Mouse (Mus musculus) urinary bladder, postnatal 25 days (tissue): ENCODE measurements around the gene Camk1d.

ENCODE experiments used
- DNase-seq: peaks from one replicate; pipeline ENCODE4 v3.0.0; 2022; ENCODE audit warnings: low spot score

Gene Camk1d

DNA sequence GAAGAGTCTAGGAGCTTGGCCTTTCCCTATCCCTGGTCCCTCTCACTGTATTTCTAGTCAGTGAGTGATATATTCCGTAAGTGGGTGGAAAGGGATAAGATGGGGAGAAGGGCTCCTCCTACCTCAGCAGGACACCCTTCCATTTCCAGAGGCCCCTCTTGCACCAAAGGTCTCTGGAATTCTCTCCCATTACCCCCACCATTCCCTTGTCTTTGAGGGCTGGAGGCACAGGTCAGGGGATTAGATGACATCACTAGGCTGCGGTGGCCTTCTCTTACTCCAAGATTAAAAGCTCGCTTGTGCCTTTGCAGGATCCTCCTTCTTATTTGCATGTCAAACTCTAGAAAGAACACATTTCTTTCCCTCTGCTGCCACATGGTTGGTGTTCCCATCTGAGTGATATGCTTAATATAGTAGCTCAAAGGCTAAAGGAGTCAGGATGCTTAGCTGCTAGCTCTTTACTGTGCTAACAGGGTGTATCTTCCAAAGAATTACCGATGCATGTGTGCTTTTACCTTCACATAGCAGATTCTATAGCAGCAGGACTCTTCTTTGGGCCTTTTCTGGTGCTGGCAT is 244.9 kb downstream of the Camk1d start:
- no peak for DNase-seq

DNA sequence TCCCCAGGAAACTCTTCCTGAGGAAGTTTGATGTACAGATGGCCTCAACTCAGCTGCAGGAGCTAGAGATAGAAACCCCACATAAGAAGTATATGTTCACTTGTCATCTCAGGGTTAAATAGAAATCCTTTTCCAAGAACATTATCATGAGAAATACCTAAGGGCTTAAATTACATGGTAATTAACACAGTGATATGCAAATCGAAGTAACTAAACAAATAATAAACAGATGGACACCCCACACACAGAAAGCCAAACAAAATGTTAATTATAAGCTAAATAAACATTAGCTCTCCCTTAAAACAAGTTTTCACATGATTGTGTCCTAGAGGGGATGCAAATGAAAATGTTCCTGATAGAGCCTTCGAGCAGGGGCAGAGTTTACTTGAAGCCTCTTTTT is 246.8 kb downstream of the Camk1d start:
- no peak for DNase-seq

- no peak for DNase-seq
Observed at GRCm38 (mm10) chr2:5458671-5459235, 255.6 kb downstream of the Camk1d start.

DNA sequence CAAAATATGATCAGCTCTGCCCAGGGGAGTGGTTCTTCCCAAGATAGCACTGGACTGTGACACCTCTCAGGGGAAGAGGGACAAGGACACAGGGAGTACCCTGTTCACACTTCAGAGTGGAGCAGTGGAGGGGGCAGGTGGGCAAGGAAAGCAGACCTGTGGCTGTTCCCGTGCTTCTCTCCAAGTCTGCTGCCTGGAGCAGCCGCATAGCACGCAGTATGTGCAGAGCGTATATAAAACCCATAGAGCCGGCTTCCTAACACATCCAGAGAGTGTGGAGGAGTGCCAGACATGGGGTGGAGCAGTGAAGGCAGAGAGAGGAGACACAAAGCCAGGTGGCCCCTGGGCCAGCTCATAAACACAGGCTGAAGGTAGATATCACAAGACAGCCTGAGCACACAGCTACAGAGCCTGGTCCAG is 256.2 kb downstream of the Camk1d start:
- DNase-seq = no peak

DNA sequence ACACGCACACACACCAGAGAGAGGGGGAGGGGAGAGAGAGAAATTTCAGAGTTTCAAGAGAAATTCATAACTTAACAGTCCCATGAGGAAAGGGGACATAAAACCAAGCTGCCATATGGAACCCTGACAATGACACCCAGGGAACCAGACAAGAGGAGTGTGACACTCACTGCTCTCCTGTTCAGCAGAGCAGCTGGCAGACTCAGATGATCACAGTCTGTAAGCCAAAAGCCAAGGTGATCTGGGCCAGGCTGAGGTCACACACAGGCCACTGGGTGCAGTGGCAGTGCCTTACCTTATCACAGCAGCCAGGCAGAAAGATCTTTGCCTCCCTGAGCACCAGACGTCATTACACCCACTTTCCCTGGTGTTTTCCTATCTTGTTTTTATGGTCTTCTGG is 258.2 kb downstream of the Camk1d start:
- no peak for DNase-seq

GRCm38 (mm10) chr2:5454830-5455229 is 259.5 kb downstream of the Camk1d start:
- DNase-seq = no peak

GRCm38 (mm10) chr2:5451654-5452053 is 262.7 kb downstream of the Camk1d start:
- DNase-seq = no peak

DNA sequence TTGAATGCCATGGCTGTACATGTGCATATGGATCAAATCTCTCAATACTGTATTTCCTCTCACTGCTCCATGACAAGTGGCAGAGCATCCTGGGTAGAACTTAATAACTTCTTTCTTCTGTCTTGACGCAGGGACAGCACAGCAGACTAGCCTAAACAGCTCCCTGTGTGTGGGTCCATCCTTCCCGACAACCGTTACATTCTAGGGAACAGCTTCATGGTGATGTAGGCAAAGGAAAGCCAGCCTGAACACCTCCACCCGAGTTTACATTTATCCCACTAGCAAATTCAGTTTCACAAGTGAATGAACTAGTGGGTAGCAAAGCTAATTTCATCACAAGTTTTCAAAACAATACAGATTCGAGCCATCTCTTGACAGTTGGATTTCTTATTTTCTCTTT is 269.0 kb downstream of the Camk1d start:
- no peak for DNase-seq

- no peak for DNase-seq
Observed at GRCm38 (mm10) chr2:5437690-5438089, 276.6 kb downstream of the Camk1d start.

GRCm38 (mm10) chr2:5435587-5436253 is 278.6 kb downstream of the Camk1d start:
- DNase-seq = no peak

DNA sequence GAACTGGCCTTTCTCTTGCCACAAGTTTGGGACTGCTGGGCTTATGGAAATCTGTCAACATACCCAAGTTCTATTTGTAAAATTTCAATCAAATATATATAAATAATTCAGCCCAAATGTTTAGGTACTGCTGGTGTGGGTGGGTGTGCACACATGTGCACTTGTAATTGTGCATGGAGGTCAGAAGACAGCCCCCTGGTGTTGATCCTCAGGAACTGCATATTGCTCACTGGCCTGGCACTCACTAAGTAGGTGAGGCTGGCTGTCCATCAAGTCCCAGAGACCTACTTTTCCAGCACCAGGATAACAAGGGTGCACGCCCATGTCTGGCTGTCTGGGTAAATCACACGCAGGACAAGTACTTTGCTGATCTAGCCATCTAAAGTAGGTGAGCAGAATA is 283.0 kb downstream of the Camk1d start:
- DNase-seq = no peak

DNA sequence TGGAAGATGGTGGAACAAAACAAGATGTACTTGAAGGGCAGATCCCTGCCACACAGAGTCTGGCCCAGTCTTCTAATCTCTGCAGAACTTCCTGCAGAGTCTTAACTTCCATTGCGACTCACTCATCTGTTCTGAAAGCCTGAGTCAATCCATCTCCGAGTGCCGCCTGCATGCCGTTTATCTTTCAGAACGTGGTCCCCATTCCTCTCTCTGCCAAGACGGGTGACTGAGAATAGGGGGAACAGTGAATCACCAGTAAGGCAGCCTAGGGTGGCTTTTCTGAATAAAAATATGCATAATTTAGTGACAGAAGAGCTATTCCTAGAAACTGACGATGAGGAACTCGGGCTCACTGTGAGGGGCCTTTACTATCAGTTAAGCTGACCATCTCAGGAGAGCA is 284.4 kb downstream of the Camk1d start:
- DNase-seq = no peak

DNA sequence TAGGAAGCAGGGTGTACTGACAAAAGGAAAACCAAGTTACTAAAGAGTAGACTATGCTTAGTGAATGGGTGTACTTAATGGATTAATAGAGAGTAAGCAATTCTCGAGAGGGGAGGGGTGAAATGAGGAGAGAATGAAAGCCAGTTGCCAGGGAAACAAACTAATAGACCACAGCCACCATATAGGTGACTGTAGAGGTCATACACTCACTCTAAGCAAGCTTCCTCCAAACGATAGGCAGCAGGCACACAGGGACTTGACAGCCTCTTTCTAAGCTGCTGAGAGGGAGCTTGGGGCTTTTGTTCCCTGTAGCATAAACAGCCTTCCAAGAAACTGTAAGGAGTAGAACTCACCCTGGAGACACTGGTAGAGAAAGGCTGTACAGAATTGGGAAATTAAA is 288.2 kb downstream of the Camk1d start:
- DNase-seq = no peak

DNA sequence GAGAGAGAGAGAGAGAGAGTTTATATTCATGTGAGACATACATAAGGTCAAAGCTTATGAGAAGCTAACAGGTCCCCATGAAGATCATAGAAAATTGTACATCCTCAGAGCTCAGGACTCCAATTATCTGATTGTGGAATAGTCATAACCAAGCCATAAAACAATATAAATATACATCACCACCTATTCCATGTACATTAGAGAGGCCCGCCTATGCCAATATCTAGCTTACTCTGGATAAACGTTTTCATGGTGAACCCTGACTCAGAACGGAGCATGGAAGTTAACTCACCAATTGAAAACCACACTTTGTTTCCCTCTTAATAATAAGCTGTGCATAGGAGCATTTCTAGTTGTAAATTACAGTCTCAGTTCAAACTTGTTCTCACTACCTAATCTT is 288.7 kb downstream of the Camk1d start:
- no peak for DNase-seq

- DNase-seq = no peak
Observed at GRCm38 (mm10) chr2:5420621-5421196, 293.6 kb downstream of the Camk1d start.

- DNase-seq = no peak
Observed at GRCm38 (mm10) chr2:5418802-5419201, 295.5 kb downstream of the Camk1d start.

- no peak for DNase-seq
Observed at GRCm38 (mm10) chr2:5417158-5418032, 296.9 kb downstream of the Camk1d start.

- DNase-seq = no peak
Observed at GRCm38 (mm10) chr2:5411774-5412173, 302.5 kb downstream of the Camk1d start.

GRCm38 (mm10) chr2:5403850-5404249 is 310.5 kb downstream of the Camk1d start:
- DNase-seq = no peak

DNA sequence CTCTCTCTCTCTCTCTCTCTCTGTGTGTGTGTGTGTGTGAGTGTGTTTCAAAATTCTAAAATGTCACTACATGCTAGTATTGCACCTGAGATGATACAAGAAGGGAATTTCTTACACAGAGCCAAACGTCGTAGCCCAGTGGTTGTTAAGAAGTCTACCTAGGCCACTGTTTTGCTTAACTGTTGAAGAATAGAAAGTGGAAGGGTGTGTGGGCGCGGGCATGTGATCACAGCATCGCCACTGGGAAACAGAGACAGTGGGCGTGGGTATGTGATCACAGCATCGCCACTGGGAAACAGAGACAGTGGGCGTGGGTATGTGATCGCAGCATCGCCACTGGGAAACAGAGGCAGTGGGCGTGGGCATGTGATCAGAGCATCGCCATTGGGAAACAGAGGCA is 312.3 kb downstream of the Camk1d start:
- DNase-seq = no peak

DNA sequence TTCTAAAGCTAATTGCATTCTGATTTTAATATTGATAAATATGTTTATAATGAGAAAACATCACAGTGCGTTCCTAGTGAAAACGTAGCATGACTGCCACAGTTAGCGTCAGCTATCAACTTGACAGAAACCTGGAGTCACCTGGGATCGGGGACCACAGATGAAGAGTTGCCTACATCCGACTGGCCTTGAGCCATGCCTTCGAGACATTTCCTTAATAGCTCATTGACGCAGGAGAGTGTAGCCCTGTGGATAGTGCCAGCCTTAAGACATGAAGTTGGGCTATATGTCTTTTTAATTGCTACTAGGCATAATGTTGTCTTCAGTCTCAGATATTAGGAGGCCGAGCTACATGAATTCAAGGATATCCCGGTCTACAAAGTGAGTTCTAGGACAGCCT is 315.8 kb downstream of the Camk1d start:
- DNase-seq = no peak

GRCm38 (mm10) chr2:5398043-5398442 is 316.3 kb downstream of the Camk1d start:
- no peak for DNase-seq

DNA sequence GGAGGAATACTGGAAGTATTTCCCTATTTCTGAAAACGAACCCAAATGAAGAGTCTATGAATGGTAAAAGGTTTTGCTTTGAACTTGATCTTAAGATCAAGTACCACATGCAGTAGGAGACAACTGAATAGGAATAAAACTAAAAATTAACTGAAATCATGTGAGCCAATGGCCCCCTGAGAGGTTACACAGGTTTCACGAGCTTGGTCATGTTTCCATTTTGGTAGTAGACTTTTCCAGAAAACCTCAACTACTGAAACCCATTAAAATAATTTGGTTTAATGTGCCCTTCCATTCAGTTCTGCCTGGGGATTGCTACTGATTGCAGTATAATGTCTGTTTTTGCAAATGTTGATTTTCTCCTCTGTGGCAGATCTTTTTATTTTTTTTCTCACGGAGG is 316.8 kb downstream of the Camk1d start:
- DNase-seq = no peak
